Mouse (Mus musculus) heart, embryonic 14.5 days (tissue): ENCODE results near the gene Tssk1. TPM values are rescaled to one million over a fixed set of nuclear protein-coding genes. Genes with fewer than 3 reads are reported as not detected.

Source experiments
- ATAC-seq: fragments of 200-750 bp; cut with Nextera tagmentation; 2 replicates; pipeline ENCODE4 v1.8.0; 2017; ENCODE audit warnings: low read depth, moderate TSS enrichment; ENCODE audit not compliant: insufficient number of reproducible peaks, insufficient read depth, low FRiP score
- H3K27ac ChIP-seq, 2 experiments: fragments of 200-500 bp in 1 of 2; fragments of 300-500 bp in 1 of 2; sonication (generic) in 1 of 2; replicated peaks in 1 of 2; 2 replicates each; pipeline ENCODE4 v1.5.1; 2012 to 2014; ENCODE audit warnings: low read depth in 2 of 2, low read length in 2 of 2, control low read depth in 1 of 2, mild to moderate bottlenecking in 1 of 2, mixed read lengths in 1 of 2; ENCODE audit not compliant: control insufficient read depth in 1 of 2, insufficient read depth in 1 of 2
- H3K27me3 ChIP-seq: fragments of 300-500 bp; sonication (generic); 2 replicates; pipeline ENCODE4 v1.6.1; 2014; ENCODE audit warnings: mild to moderate bottlenecking, low read length, control low read depth; ENCODE audit not compliant: control insufficient read depth, insufficient read depth
- H3K36me3 ChIP-seq: fragments of 300-500 bp; sonication (generic); 2 replicates; pipeline ENCODE4 v1.6.1; 2014; ENCODE audit warnings: mild to moderate bottlenecking, control low read depth, low read length, mixed read lengths; ENCODE audit not compliant: control insufficient read depth, insufficient read depth
- H3K4me1 ChIP-seq, 2 experiments: fragments of 200-500 bp in 1 of 2; fragments of 300-500 bp in 1 of 2; sonication (generic) in 1 of 2; 2 replicates each; pipeline ENCODE4 v1.6.1; 2012 to 2014; ENCODE audit warnings: low read length in 2 of 2, control low read depth in 1 of 2, mixed read lengths in 1 of 2; ENCODE audit not compliant: control insufficient read depth in 2 of 2, insufficient read depth in 2 of 2
- H3K4me2 ChIP-seq: fragments of 300-500 bp; sonication (generic); 2 replicates; pipeline ENCODE4 v1.6.1; 2014; ENCODE audit warnings: mild to moderate bottlenecking, low read length
- H3K4me3 ChIP-seq, 2 experiments: fragments of 200-500 bp in 1 of 2; fragments of 300-500 bp in 1 of 2; sonication (generic) in 1 of 2; 2 replicates each; pipeline ENCODE4 v1.5.1; 2012 to 2014; ENCODE audit warnings: low read length in 2 of 2, mild to moderate bottlenecking in 2 of 2, control low read depth in 1 of 2, low read depth in 1 of 2, moderate library complexity in 1 of 2; ENCODE audit not compliant: control insufficient read depth in 1 of 2, insufficient read depth in 1 of 2
- H3K9ac ChIP-seq: fragments of 300-500 bp; sonication (generic); 2 replicates; pipeline ENCODE4 v1.6.1; 2014; ENCODE audit warnings: mild to moderate bottlenecking, low read length
- H3K9me3 ChIP-seq: fragments of 300-500 bp; sonication (generic); 2 replicates; pipeline ENCODE4 v1.6.1; 2016; ENCODE audit warnings: low read length, control low read depth; ENCODE audit not compliant: control insufficient read depth
- WGBS: fragments of 180-500 bp; shearing (Covaris S2); extraction: QIAGEN DNeasy Blood & Tissue Kit; methylation state at CpG from one replicate; pipeline ENCODE4 v1.1.7; 2014; 5-methylcytosine and 5-hydroxymethylcytosine counted together
- polyA plus RNA-seq: library from polyadenylated mRNA; unstranded; fragments of >200 nt; fragmentation: Nextera tagmentation; extraction: Ambion mirVana; gene quantifications from 2 replicates; pipeline ENCODE4 v1.2.1, GENCODE M21; 2014

The Tssk1 gene
- polyA plus RNA-seq, 1 experiment from 2014 or later = not detected

DNA sequence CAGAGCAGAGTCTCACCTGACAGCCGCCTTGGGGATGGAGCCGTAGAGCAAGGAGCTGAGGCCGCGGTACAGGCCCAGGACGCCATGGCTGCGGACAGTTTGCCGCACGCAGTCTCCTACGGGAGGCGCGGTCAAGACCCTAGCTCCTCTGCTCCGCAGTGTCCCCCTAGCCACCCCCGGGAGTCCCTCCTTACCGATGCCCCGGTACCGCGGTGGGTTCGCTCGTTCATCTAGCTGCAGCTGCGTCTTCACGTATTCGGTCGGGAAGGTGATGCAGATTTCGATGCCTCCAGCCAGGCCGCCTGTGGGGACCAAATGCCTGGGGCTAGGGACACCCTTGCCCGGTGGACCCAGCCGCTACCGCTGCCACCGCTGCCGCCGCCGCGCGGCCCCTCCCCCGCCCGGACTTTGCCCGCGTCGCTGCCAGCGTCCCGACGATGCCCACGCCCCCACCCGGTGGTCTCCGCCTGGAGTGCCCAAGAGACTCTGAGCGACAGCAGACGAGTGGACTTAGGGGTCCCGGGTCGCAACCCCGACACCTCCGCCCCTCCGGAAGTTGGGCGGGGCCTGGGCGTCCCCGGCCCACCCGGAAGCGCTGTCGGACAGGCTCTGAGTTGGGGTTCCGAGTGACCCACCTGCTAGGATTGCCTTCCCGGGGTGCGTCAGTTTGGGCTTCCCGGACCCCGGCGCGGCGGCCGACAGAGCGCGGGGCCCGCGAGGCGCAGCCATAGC lies 33.5 kb downstream of the Tssk1 start:
- Histone ChIP-seq H3K27me3 (no peaks in the 10 kb centered on the region), H3K4me2 (peak overlapping the region; percentile 97), H3K4me3 (peak overlapping the region; percentile 87 to 92), H3K9me3 (no peaks in the 10 kb centered on the region), H3K27ac (peak overlapping the region; percentile 36 to 39; a peak in 1 of 4 replicates), H3K4me1 (peaks cover 3 to 10% of the 10 kb centered on the region in 2 experiments), H3K36me3 (peaks cover 18% of the 10 kb centered on the region), H3K9ac (peak overlapping the region; percentile 86)
- ATAC-seq = peak; percentile 37
- 1% methylated on average over 72 of the region's 72 CpGs for WGBS

DNA sequence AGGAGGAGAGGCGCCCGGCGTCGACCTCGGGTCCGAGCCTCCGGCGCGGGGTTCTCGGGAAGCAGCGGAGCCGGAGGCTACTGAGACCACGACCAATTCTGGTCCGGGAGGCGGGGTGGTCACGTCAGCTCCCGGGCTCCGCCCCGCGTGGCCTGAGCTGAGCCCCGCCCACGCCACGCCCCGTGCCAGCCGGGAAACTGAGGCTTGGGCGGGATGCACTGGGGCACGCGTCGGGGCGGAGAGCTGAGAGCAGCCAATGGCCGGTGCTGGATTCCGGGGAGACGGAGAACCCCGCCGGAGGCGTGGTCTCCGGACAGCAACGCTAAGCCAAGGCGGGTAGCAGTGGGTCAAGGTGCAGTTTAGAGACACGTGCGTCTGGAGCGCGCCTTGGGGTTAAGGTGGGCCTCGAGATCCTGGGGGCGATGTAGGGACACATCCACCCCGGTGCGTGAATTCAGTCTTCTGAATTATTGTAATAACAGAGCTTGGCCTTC lies 34.1 kb downstream of the Tssk1 start, which contains the start of gene Slc25a1:
TSS of gene Slc25a1 (minus strand) at position 133 of the 494 bp plus-strand sequence.
- H3K36me3 ChIP-seq = peaks cover 18% of the 10 kb centered on the region
- H3K9ac ChIP-seq = peak within 1 kb of the TSS; percentile 86
- ATAC-seq = peak; percentile 51
- WGBS = under 1% methylated on average over 43 of the region's 47 CpGs
- H3K4me3 ChIP-seq = peak within 1 kb of the TSS; percentile 87 to 92
- H3K9me3 ChIP-seq = no peaks in the 10 kb centered on the region
- H3K27me3 ChIP-seq = no peaks in the 10 kb centered on the region
- H3K4me1 ChIP-seq = peaks cover 2 to 6% of the 10 kb centered on the region in 2 experiments; a peak in 2 of 4 replicates
- H3K27ac ChIP-seq = peak within 1 kb of the TSS; percentile 39 to 50; a peak in 3 of 4 replicates
- peak within 1 kb of the TSS; percentile 97 for H3K4me2 ChIP-seq

- Histone ChIP-seq H3K4me3 (peak overlapping the region; percentile 87 to 92), H3K9ac (peak overlapping the region; percentile 86), H3K4me1 (peaks cover 2 to 6% of the 10 kb centered on the region in 2 experiments; a peak in 2 of 4 replicates), H3K9me3 (no peaks in the 10 kb centered on the region), H3K27ac (peak overlapping the region; percentile 39 to 50; a peak in 3 of 4 replicates), H3K27me3 (no peaks in the 10 kb centered on the region), H3K36me3 (peaks cover 18% of the 10 kb centered on the region), H3K4me2 (peak overlapping the region; percentile 97)
- peak; percentile 20; the same call in 1 of the 2 replicates for ATAC-seq
- 0% methylated on average over 9 of the region's 9 CpGs for WGBS
These were observed 34.6 kb downstream of the Tssk1 start for GRCm38 (mm10) chr16:17928627-17929104.

DNA sequence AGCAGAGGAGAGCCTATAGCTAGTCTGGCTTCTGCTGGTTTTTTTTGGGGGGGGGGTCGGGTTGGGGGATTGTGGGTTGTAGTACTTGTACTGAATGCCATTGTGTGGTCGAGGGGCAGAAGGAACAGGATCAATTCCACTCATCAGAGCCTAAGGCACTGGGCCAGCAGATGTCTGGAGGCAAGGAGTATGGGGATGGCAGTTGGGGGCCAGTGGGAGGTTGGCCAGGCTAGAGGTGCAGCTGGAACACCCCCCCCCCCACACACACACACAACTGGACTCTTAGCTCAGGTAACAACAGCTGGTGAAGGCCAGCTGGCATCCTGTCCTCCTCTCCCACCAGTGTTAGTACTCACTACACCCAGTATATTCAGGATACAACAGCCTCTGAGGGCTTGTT lies 35.2 kb downstream of the Tssk1 start:
- H3K27ac ChIP-seq = no peak overlapping the region
- no peak overlapping the region for H3K4me3 ChIP-seq
- peaks cover 2 to 6% of the 10 kb centered on the region in 2 experiments; a peak in 2 of 4 replicates for H3K4me1 ChIP-seq
- ATAC-seq = no peak
- H3K36me3 ChIP-seq = peaks cover 18% of the 10 kb centered on the region
- H3K27me3 ChIP-seq = no peaks in the 10 kb centered on the region
- no peak overlapping the region for H3K9ac ChIP-seq
- H3K4me2 ChIP-seq = no peak overlapping the region
- H3K9me3 ChIP-seq = no peaks in the 10 kb centered on the region
- 27% methylated on average over 2 of the region's 2 CpGs for WGBS

DNA sequence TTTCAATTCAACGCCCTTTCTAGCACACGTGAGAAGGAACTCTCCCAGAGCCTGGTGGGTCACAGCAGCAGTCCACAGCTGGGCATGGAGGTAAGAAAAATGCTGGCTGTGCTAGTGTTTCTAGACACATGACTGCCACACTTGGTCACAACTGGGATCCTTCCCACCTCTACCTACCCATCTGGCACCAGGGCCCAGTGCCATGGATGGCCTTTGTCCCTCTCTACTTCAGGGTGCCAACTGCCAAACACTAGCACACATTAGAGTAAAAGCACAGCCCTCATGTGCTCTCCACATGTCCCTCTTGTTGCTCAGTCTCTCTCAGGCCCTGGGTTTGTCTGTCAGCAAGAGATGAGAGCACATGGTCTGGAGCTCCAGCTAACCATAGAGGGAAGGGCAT lies 35.6 kb downstream of the Tssk1 start:
- no peaks in the 10 kb centered on the region for H3K9me3 ChIP-seq
- peaks cover 2 to 6% of the 10 kb centered on the region in 2 experiments; a peak in 2 of 4 replicates for H3K4me1 ChIP-seq
- H3K4me2 ChIP-seq = no peak overlapping the region
- H3K36me3 ChIP-seq = peaks cover 18% of the 10 kb centered on the region
- 75% methylated on average over 2 of the region's 2 CpGs for WGBS
- H3K27ac ChIP-seq = no peak overlapping the region
- ATAC-seq = no peak
- no peaks in the 10 kb centered on the region for H3K27me3 ChIP-seq
- no peak overlapping the region for H3K4me3 ChIP-seq
- no peak overlapping the region for H3K9ac ChIP-seq

- H3K27me3 ChIP-seq = 0 out of 2 replicates have a peak, but pooled peaks cover 3% of the 10 kb centered on the region
- no peaks in the 10 kb centered on the region for H3K9me3 ChIP-seq
- ATAC-seq = no peak
- no peak overlapping the region for H3K4me2 ChIP-seq
- H3K9ac ChIP-seq = no peak overlapping the region
- WGBS = 73% methylated on average over 5 of the region's 5 CpGs
- no peak overlapping the region for H3K27ac ChIP-seq
- H3K4me1 ChIP-seq = peaks cover under 1 to 4% of the 10 kb centered on the region in 2 experiments; a peak in 2 of 4 replicates
- H3K36me3 ChIP-seq = no peaks in the 10 kb centered on the region
- no peak overlapping the region for H3K4me3 ChIP-seq
These were observed 38.0 kb downstream of the Tssk1 start for GRCm38 (mm10) chr16:17931906-17932460.

- H3K4me2 ChIP-seq = no peak overlapping the region
- ATAC-seq = no peak
- H3K27ac ChIP-seq = no peak overlapping the region
- no peaks in the 10 kb centered on the region for H3K4me1 ChIP-seq
- WGBS = 50% methylated on average over 9 of the region's 9 CpGs
- H3K9ac ChIP-seq = no peak overlapping the region
- peaks cover 8% of the 10 kb centered on the region for H3K27me3 ChIP-seq
- no peaks in the 10 kb centered on the region for H3K9me3 ChIP-seq
- no peak overlapping the region for H3K4me3 ChIP-seq
- no peaks in the 10 kb centered on the region for H3K36me3 ChIP-seq
These were observed 39.8 kb downstream of the Tssk1 start for GRCm38 (mm10) chr16:17933594-17934444.
